Mouse (Mus musculus): ENCODE results near the gene E2f8. TPM values are rescaled to one million over a fixed set of nuclear protein-coding genes. Genes with fewer than 3 reads are reported as not detected.

The E2f8 gene
- polyA plus RNA-seq, 1 experiment from 2014 or later: 23.0 TPM

GRCm38 (mm10) chr7:48891029-48891428 is 9.6 kb upstream of the E2f8 start:
- no peak overlapping the region for H3K4me3 ChIP-seq
- H3K9ac ChIP-seq: no peak overlapping the region
- H3K36me3 ChIP-seq: no peaks in the 10 kb centered on the region
- H3K4me2 ChIP-seq: no peak overlapping the region
- ATAC-seq (ENCODE audit: insufficient number of reproducible peaks, low FRiP score): no peak
- H3K27ac ChIP-seq (ENCODE audit: poor library complexity, severe bottlenecking): no peak overlapping the region
- H3K9me3 ChIP-seq (replicated peaks): no peaks in the 10 kb centered on the region
- no peaks in the 10 kb centered on the region for H3K27me3 ChIP-seq (replicated peaks)
- 77% methylated on average over 5 of the region's 5 CpGs for WGBS
- H3K4me1 ChIP-seq (replicated peaks): peaks cover 41% of the 10 kb centered on the region

- Histone ChIP-seq H3K4me1 (replicated peaks) (peaks cover 28% of the 10 kb centered on the region), H3K4me2 (no peak overlapping the region), H3K36me3 (no peaks in the 10 kb centered on the region), H3K9me3 (replicated peaks) (no peaks in the 10 kb centered on the region), H3K27me3 (replicated peaks) (no peaks in the 10 kb centered on the region), H3K4me3 (no peak overlapping the region), H3K9ac (no peak overlapping the region), H3K27ac (ENCODE audit: poor library complexity, severe bottlenecking) (no peak overlapping the region)
- no peak; the same call in 1 of the 2 replicates for ATAC-seq (ENCODE audit: insufficient number of reproducible peaks, low FRiP score)
- WGBS: 47% methylated on average over 2 of the region's 2 CpGs
Observed at GRCm38 (mm10) chr7:48888751-48889150, 7.4 kb upstream of the E2f8 start.

GRCm38 (mm10) chr7:48887973-48888372 is 6.6 kb upstream of the E2f8 start:
- no peaks in the 10 kb centered on the region for H3K27me3 ChIP-seq (replicated peaks)
- H3K4me1 ChIP-seq (replicated peaks): peaks cover 28% of the 10 kb centered on the region
- H3K36me3 ChIP-seq: no peaks in the 10 kb centered on the region
- ATAC-seq (ENCODE audit: insufficient number of reproducible peaks, low FRiP score): no peak
- H3K9me3 ChIP-seq (replicated peaks): no peaks in the 10 kb centered on the region
- H3K27ac ChIP-seq (ENCODE audit: poor library complexity, severe bottlenecking): no peak overlapping the region
- no peak overlapping the region for H3K4me2 ChIP-seq
- 25% methylated on average over 8 of the region's 8 CpGs for WGBS
- no peak overlapping the region; the same call in 1 of the 2 replicates for H3K9ac ChIP-seq
- H3K4me3 ChIP-seq: no peak overlapping the region

GRCm38 (mm10) chr7:48884266-48884611 is 2.8 kb upstream of the E2f8 start:
- H3K4me3 ChIP-seq: no peak overlapping the region
- 48% methylated on average over 5 of the region's 5 CpGs for WGBS
- no peak overlapping the region for H3K9ac ChIP-seq
- no peak overlapping the region for H3K4me2 ChIP-seq
- no peaks in the 10 kb centered on the region for H3K27me3 ChIP-seq (replicated peaks)
- H3K4me1 ChIP-seq (replicated peaks): peaks cover 28% of the 10 kb centered on the region
- no peak for ATAC-seq (ENCODE audit: insufficient number of reproducible peaks, low FRiP score)
- H3K27ac ChIP-seq (ENCODE audit: poor library complexity, severe bottlenecking): no peak overlapping the region
- no peaks in the 10 kb centered on the region for H3K36me3 ChIP-seq
- no peaks in the 10 kb centered on the region for H3K9me3 ChIP-seq (replicated peaks)

GRCm38 (mm10) chr7:48883525-48884265 is 2.3 kb upstream of the E2f8 start:
- Histone ChIP-seq H3K9ac (no peak overlapping the region), H3K36me3 (no peaks in the 10 kb centered on the region), H3K4me3 (no peak overlapping the region), H3K4me2 (no peak overlapping the region), H3K9me3 (replicated peaks) (no peaks in the 10 kb centered on the region), H3K4me1 (replicated peaks) (peaks cover 29% of the 10 kb centered on the region), H3K27me3 (replicated peaks) (no peaks in the 10 kb centered on the region), H3K27ac (ENCODE audit: poor library complexity, severe bottlenecking) (no peak overlapping the region)
- 79% methylated on average over 4 of the region's 4 CpGs for WGBS
- ATAC-seq (ENCODE audit: insufficient number of reproducible peaks, low FRiP score): no peak

GRCm38 (mm10) chr7:48881971-48882609 is 694 bp upstream of the E2f8 start:
- H3K4me2 ChIP-seq: peak overlapping the region; percentile 89
- H3K4me3 ChIP-seq: peak overlapping the region; percentile 94
- no peaks in the 10 kb centered on the region for H3K9me3 ChIP-seq (replicated peaks)
- H3K4me1 ChIP-seq (replicated peaks): peaks cover 16% of the 10 kb centered on the region
- no peaks in the 10 kb centered on the region for H3K27me3 ChIP-seq (replicated peaks)
- no peak overlapping the region for H3K27ac ChIP-seq (ENCODE audit: poor library complexity, severe bottlenecking)
- 2% methylated on average over 28 of the region's 28 CpGs for WGBS
- no peak for ATAC-seq (ENCODE audit: insufficient number of reproducible peaks, low FRiP score)
- peak overlapping the region; percentile 72 for H3K9ac ChIP-seq
- peaks cover 14% of the 10 kb centered on the region for H3K36me3 ChIP-seq

- Histone ChIP-seq H3K4me3 (peak overlapping the region; percentile 94), H3K36me3 (peaks cover 25% of the 10 kb centered on the region), H3K9me3 (replicated peaks) (no peaks in the 10 kb centered on the region), H3K9ac (peak overlapping the region; percentile 94), H3K4me1 (replicated peaks) (peaks cover 16% of the 10 kb centered on the region), H3K4me2 (peak overlapping the region; percentile 89), H3K27ac (ENCODE audit: poor library complexity, severe bottlenecking) (peak overlapping the region; percentile 90), H3K27me3 (replicated peaks) (no peaks in the 10 kb centered on the region)
- under 1% methylated on average over 76 of the region's 77 CpGs for WGBS
- peak; percentile 99 for ATAC-seq (ENCODE audit: insufficient number of reproducible peaks, low FRiP score)
Observed at GRCm38 (mm10) chr7:48880591-48881481, 560 bp downstream of the E2f8 start.

- Histone ChIP-seq H3K27me3 (replicated peaks) (no peaks in the 10 kb centered on the region), H3K36me3 (peaks cover 38% of the 10 kb centered on the region), H3K4me2 (peak overlapping the region; percentile 68), H3K4me3 (peak overlapping the region; percentile 37), H3K9ac (peak overlapping the region; percentile 49), H3K27ac (ENCODE audit: poor library complexity, severe bottlenecking) (no peak overlapping the region), H3K4me1 (replicated peaks) (peaks cover 13% of the 10 kb centered on the region), H3K9me3 (replicated peaks) (no peaks in the 10 kb centered on the region)
- ATAC-seq (ENCODE audit: insufficient number of reproducible peaks, low FRiP score): no peak
- 74% methylated on average over 3 of the region's 3 CpGs for WGBS
Observed at GRCm38 (mm10) chr7:48879574-48879973, 1.8 kb downstream of the E2f8 start.

- no peak overlapping the region for H3K4me2 ChIP-seq
- H3K4me1 ChIP-seq (replicated peaks): peaks cover 11% of the 10 kb centered on the region
- no peak for ATAC-seq (ENCODE audit: insufficient number of reproducible peaks, low FRiP score)
- H3K9ac ChIP-seq: no peak overlapping the region
- H3K27me3 ChIP-seq (replicated peaks): no peaks in the 10 kb centered on the region
- H3K36me3 ChIP-seq: peaks cover 55% of the 10 kb centered on the region
- H3K4me3 ChIP-seq: no peak overlapping the region
- 87% methylated on average over 15 of the region's 15 CpGs for WGBS
- 0 out of 2 replicates have a peak overlapping the region, but pooled peaks have one; percentile 10 for H3K27ac ChIP-seq (ENCODE audit: poor library complexity, severe bottlenecking)
- H3K9me3 ChIP-seq (replicated peaks): no peaks in the 10 kb centered on the region
Observed at GRCm38 (mm10) chr7:48877786-48878390, 3.5 kb downstream of the E2f8 start.

- Histone ChIP-seq H3K4me1 (replicated peaks) (peaks cover 7% of the 10 kb centered on the region), H3K9ac (no peak overlapping the region), H3K9me3 (replicated peaks) (no peaks in the 10 kb centered on the region), H3K27me3 (replicated peaks) (no peaks in the 10 kb centered on the region), H3K36me3 (peaks cover 68% of the 10 kb centered on the region), H3K27ac (ENCODE audit: poor library complexity, severe bottlenecking) (no peak overlapping the region), H3K4me2 (no peak overlapping the region), H3K4me3 (no peak overlapping the region)
- 69% methylated on average over 4 of the region's 4 CpGs for WGBS
- no peak for ATAC-seq (ENCODE audit: insufficient number of reproducible peaks, low FRiP score)
Observed at GRCm38 (mm10) chr7:48876526-48876925, 4.9 kb downstream of the E2f8 start.

GRCm38 (mm10) chr7:48875096-48875495 is 6.3 kb downstream of the E2f8 start:
- no peaks in the 10 kb centered on the region for H3K27me3 ChIP-seq (replicated peaks)
- 90% methylated on average over 14 of the region's 14 CpGs for WGBS
- ATAC-seq (ENCODE audit: insufficient number of reproducible peaks, low FRiP score): no peak

More at GRCm38 (mm10) chr7:48875096-48875495, 6.3 kb downstream of the E2f8 start:
- Histone ChIP-seq H3K27ac (ENCODE audit: poor library complexity, severe bottlenecking) (no peak overlapping the region), H3K4me2 (no peak overlapping the region), H3K4me3 (no peak overlapping the region), H3K9me3 (replicated peaks) (no peaks in the 10 kb centered on the region), H3K4me1 (replicated peaks) (peaks cover 7% of the 10 kb centered on the region), H3K36me3 (peaks cover 83% of the 10 kb centered on the region), H3K9ac (no peak overlapping the region)
